Mouse (Mus musculus): ENCODE measurements around the gene St8sia1.

The St8sia1 gene

DNA sequence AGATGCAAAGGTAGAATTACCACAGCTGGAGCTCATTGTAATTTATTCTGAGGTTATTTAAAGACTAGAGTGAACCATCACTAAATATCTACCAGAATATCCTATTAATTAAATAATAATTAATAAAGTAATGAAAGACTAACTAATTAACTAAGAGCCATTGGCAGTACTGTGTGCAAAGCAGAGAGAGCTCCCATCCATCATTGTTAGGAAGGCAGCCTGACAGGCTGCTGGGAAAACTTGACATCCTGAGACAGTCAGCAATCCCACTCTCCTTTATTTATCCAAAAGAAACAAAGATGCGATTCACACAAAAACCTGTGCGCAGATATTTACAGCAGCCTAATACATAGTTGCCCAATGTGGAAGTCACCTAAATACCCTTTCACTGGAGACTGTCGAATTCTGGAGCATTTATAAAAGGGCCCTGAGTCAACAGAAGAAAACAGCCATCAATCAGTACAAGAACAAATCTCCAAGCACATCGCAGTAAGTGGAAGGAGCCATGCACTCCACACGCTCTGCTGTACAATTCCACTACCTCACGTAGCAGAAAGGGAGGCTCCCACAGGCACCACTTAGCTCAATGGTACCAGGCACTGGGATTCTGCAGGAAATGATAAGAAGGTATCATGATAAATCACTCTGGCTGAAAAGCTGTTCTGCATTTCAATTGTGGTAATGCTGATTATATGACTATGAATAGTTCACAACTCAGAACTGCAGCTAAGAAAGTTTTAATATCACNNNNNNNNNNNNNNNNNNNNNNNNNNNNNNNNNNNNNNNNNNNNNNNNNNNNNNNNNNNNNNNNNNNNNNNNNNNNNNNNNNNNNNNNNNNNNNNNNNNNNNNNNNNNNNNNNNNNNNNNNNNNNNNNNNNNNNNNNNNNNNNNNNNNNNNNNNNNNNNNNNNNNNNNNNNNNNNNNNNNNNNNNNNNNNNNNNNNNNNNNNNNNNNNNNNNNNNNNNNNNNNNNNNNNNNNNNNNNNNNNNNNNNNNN, 15.7 kb upstream of the St8sia1 start:
- no peak for DNase-seq (ENCODE audit: low spot score)

- no peak for DNase-seq (ENCODE audit: low spot score)
These were observed 13.0 kb upstream of the St8sia1 start for GRCm38 (mm10) chr6:142977221-142977620.

GRCm38 (mm10) chr6:142973289-142973688, 9.0 kb upstream of the St8sia1 start:
- no peak for DNase-seq (ENCODE audit: low spot score)

DNA sequence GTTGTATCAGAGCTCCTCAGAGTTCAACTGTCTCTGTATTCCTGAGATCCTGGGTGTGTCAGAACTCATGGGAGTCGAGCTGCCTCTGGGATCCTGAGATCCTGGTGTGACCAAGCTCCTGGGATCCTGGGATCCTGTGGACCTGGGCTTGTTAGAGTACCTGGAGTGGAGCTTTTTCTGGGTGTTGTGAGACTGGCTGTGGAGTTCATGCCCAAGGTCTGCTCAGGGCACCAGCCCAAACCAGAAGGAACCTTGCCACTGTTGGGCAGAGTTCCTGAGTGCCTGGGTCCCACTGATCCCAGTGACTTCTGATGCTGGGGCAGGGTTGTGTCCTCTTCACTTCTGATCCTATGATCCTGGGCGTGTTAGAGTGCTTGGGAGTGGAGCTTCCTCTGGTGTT, 8.0 kb upstream of the St8sia1 start:
- no peak for DNase-seq (ENCODE audit: low spot score)

- DNase-seq (ENCODE audit: low spot score) = no peak
These were observed 3.2 kb upstream of the St8sia1 start for GRCm38 (mm10) chr6:142967407-142967806.

GRCm38 (mm10) chr6:142964531-142965385, 506 bp upstream of the St8sia1 start:
- DNase-seq (ENCODE audit: low spot score) = peak; percentile 89

DNA sequence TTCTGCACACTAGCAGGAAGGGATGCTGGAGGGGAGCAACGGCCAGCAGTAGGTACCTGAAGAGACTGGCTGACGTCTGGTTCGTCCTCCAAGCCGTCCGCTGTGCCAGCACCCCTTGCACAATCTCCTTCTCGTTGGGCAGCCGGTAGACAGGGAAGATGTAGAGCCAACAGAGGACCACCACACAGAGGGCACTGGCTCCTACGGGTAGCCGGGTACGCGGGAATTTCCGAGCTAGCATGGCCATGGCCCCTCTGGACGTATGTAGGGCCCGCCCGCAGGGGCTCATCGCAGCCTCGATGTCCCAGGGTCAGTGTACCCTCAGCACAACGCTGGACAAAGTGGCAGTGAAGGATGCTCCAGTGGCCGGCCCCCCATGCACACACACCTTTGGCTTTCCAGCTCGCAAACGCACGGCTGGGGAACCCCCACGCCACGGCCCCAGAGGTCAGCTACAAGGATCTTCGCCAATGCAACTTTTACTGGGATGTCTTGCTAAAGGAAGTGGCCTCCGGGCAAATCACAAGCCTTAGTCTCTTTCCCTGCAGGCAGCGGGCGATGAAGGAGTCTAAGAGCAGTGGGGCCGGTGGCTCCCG, 674 bp downstream of the St8sia1 start:
- DNase-seq (ENCODE audit: low spot score) = peak; percentile 50

- DNase-seq (ENCODE audit: low spot score) = no peak
These were observed 1.4 kb downstream of the St8sia1 start for GRCm38 (mm10) chr6:142962881-142963280.

- DNase-seq (ENCODE audit: low spot score) = peak; percentile 45
These were observed 1.8 kb downstream of the St8sia1 start for GRCm38 (mm10) chr6:142962476-142962875.

- no peak for DNase-seq (ENCODE audit: low spot score)
These were observed 2.4 kb downstream of the St8sia1 start for GRCm38 (mm10) chr6:142961721-142962455.

DNA sequence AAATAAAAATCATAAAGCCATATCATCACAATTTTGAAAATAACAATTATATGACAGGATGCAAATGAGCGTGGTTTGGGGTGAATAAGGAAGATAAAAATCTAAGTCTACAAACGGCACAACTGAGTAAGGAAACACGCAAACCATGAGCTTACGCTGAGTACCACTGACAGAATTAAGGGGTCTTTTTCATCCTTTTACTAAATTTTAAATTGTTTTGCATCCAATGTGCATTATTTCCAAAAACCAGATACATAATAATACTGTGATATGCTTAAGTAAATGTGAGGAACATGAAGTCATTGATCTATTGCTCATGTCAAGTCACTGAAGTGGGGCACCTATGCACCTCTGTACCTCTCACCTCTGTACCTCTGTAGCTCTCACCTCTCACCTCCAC, 7.7 kb downstream of the St8sia1 start:
- DNase-seq (ENCODE audit: low spot score) = no peak

DNA sequence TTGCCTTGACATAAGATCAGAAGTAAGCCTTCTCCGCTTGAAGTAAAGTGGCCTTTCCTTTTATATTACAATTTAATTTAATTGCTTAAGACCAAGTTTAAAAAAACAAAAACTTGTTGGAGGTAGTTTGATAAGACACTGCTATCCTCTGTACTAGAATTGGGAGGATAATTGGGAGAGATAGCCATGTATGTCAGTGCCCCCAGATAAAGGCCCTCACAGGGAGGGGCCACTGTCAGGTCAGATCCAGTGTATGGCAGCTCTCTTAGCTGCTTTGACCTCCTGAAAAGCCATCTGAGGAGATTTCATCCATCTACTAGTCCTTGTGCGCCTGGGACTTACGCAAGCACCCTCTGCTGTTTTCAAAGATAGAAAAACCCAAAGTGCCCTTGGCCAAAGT, 9.0 kb downstream of the St8sia1 start:
- DNase-seq (ENCODE audit: low spot score) = no peak

GRCm38 (mm10) chr6:142953189-142953588, 11.1 kb downstream of the St8sia1 start:
- DNase-seq (ENCODE audit: low spot score) = no peak

- no peak for DNase-seq (ENCODE audit: low spot score)
These were observed 11.8 kb downstream of the St8sia1 start for GRCm38 (mm10) chr6:142952361-142952954.

DNA sequence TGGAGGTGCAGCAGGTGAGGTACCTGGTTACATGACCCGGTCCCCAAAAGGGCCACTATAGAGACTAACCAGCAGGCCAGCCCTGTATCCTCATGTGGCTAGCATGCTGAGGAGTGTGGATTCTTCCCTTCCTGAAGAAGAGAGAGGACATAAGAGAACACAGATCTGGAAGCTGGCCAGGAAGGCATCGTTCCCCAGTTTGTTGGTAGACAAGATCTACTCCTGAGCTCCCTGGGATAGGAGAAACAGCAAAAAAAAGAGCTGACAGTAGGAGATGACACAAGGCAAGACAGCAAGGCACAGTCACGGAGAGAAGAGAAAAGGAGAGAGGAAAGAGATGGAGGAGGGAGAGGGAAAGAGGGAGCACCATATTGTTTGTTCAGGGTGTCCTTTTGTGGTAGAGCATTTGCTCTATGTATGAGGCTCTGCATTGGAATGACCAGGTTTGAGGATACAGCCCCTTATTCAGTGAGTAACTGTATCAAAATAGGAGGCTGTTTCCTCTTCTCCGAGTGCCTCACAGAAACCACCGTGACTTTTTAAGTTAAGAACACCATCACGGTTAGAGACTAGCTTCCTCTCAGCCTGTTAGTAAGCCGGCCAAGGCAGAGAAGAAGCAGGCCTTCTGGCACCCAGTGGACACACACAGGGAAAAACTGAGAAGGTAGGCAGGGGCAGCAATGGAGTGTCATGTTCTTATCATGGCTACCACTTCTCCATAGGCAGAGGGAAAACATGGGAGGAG, 12.5 kb downstream of the St8sia1 start:
- DNase-seq (ENCODE audit: low spot score) = no peak

GRCm38 (mm10) chr6:142950354-142950753, 13.9 kb downstream of the St8sia1 start:
- no peak for DNase-seq (ENCODE audit: low spot score)

- no peak for DNase-seq (ENCODE audit: low spot score)
These were observed 15.3 kb downstream of the St8sia1 start for GRCm38 (mm10) chr6:142948955-142949357.

DNA sequence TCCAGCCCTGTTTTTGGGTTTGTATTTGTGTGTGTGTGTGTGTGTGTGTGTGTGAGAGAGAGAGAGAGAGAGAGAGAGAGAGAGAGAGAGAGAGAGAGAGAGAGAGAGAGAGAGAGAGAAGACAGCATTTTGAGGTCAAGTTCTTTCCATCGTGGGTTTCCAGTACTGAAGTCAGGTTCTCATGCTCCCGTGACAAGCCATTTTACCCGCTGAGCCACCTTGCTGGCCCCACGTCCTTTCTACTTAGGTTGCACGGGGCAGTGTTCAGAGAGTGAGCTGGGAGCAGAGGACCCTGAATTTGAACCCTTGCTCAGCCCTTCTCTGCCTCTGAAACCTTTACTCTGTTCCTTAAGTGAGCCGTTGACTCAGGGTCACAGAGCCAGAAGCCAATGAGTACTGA, 17.2 kb downstream of the St8sia1 start:
- DNase-seq (ENCODE audit: low spot score) = no peak

GRCm38 (mm10) chr6:142946069-142946871, 18.0 kb downstream of the St8sia1 start:
- DNase-seq (ENCODE audit: low spot score) = no peak

DNA sequence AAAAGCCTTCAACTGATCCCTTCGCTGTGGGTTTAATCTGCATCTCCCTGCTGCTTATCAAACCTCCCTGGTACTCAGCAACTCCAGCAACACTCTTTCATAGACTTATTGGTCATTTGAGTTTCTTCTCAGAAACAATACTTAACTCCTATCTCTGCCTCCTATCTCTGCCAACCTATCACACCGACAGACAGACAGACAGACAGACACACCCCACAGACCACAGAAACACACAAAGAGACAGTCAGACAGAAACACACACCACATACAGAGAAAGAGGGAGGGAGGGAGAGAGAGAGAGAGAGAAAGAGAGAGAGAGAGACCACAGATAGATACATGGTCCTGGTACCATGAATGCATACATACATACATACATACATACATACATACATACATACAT, 18.8 kb downstream of the St8sia1 start:
- DNase-seq (ENCODE audit: low spot score) = no peak

All from retina, embryonic 14.5 days (tissue).